23 mouse cellular contexts compared by ENCODE assay signal in the genomic region with DNA sequence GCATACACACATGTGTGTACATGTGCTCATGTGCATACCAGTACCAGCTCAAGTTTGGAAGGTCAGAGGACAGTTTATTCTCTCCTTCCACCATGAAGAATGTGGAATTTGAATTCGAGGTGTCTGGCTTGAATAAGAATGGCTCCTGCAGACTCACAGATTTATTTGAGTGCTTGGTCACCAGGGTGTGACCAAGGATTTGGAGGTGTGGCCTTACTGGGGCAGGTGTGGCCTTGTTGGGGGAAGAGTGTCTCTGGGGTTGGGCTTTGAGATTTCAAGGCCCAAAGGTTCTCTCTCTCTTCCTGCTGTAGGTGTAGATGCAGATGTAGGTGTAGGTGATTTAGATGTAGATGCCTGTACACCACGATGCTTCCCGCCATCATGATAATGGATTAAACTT. TPM values are rescaled to one million over a fixed set of nuclear protein-coding genes. Genes with fewer than 3 reads are reported as not detected.
"Had no signal": no experiment of that assay in that cellular context is flagged by ENCODE, and none has a peak within 500 bp of the region (broad histone marks: within the 10 kb centered on the region; RNA-seq: fewer than 3 reads in every experiment).

No protein-coding gene starts in this region.

- H3K4me3 ChIP-seq: embryonic facial prominence, embryonic 10.5 days; embryonic facial prominence, embryonic 12.5 days; embryonic facial prominence, embryonic 13.5 days; embryonic facial prominence, embryonic 15.5 days; erythroblast, embryonic 14.5 days; forebrain, embryonic 10.5 days; forebrain, embryonic 12.5 days; forebrain, embryonic 13.5 days; forebrain, embryonic 15.5 days; gastrocnemius, adult 2 months; heart, adult 2 months had no signal

- DNase-seq: cerebellum, adult 9-11 months; cerebellum, postnatal 14 days; cerebellum, postnatal 25 days; cerebellum, postnatal 36 days; embryo, embryonic 11 days; forebrain, postnatal 0 days; gastrocnemius, adult 2 months; gastrocnemius, postnatal 10 days; gastrocnemius, postnatal 14 days; gastrocnemius, postnatal 25 days; gastrocnemius, postnatal 36 days; heart, adult 11 months; heart, adult 18-20 months; heart, adult 2 months had no signal

- H3K4me1 ChIP-seq: embryonic facial prominence, embryonic 10.5 days; embryonic facial prominence, embryonic 12.5 days; embryonic facial prominence, embryonic 13.5 days; forebrain, embryonic 10.5 days had no signal

- H3K27me3 ChIP-seq: embryonic facial prominence, embryonic 12.5 days; embryonic facial prominence, embryonic 13.5 days; embryonic facial prominence, embryonic 15.5 days; forebrain, embryonic 12.5 days; forebrain, embryonic 13.5 days; forebrain, embryonic 15.5 days had no signal

- H3K36me3 ChIP-seq: embryonic facial prominence, embryonic 10.5 days; embryonic facial prominence, embryonic 12.5 days; embryonic facial prominence, embryonic 13.5 days; embryonic facial prominence, embryonic 15.5 days; forebrain, embryonic 10.5 days; forebrain, embryonic 12.5 days; forebrain, embryonic 15.5 days had no signal

- H3K9me3 ChIP-seq: embryonic facial prominence, embryonic 10.5 days; embryonic facial prominence, embryonic 12.5 days; embryonic facial prominence, embryonic 13.5 days; embryonic facial prominence, embryonic 15.5 days; forebrain, embryonic 10.5 days; forebrain, embryonic 12.5 days; forebrain, embryonic 13.5 days; forebrain, embryonic 15.5 days had no signal

- H3K27ac ChIP-seq: embryonic facial prominence, embryonic 10.5 days; embryonic facial prominence, embryonic 12.5 days; embryonic facial prominence, embryonic 13.5 days; embryonic facial prominence, embryonic 15.5 days; forebrain, embryonic 10.5 days; forebrain, embryonic 12.5 days; forebrain, embryonic 13.5 days; forebrain, embryonic 15.5 days; gastrocnemius, adult 2 months; heart, adult 2 months had no signal

RNA-seq across cellular contexts. Expression of a gene that starts 15.5 kb away (rescaled TPM):
- polyA plus RNA-seq: erythroblast, embryonic 14.5 days had no signal
